Mouse (Mus musculus): ENCODE results near the gene Gpd2. TPM values are rescaled to one million over a fixed set of nuclear protein-coding genes. Genes with fewer than 3 reads are reported as not detected.

Gpd2 gene
- polyA plus RNA-seq, 1 experiment from 2014 or later: 21.1 TPM

DNA sequence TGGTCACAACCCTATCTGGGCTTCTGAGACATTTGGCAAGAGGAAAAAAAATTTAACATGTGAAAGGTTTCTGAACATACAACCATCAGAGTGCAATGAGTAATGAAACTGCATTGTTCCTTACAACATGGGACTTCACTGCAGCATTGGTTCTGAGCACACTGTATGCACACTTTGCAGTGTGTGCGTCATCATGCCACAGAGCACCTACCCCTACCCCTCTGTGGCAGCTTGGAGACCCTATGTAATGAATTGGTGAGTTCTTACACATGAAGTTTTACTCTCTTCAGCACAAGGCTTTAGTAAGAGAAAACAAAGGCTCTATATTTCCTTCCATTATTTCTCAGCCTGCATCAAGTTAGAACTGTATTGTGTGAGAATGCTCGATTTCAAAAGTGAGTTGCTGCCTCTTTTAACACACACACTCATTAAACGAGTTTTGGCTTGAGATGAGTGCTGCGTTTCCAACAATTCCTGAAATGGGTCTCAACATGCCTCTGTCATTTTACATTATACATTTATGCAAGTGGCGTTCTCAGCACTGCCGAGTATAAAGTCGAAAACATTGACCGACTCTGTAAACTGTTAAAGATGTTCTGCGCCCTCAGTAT lies 177.2 kb downstream of the Gpd2 start:
- Histone ChIP-seq H3K36me3 (ENCODE audit: control insufficient read depth, insufficient read depth, low read length) (no peaks in the 10 kb centered on the region), H3K4me1 (ENCODE audit: control insufficient read depth, insufficient read depth, low read length) (no peaks in the 10 kb centered on the region), H3K27me3 (ENCODE audit: control insufficient read depth, insufficient read depth, low read length) (no peaks in the 10 kb centered on the region), H3K4me3 (ENCODE audit: low read depth, low read length) (no peak overlapping the region), H3K4me2 (ENCODE audit: low read depth, low read length) (no peak overlapping the region), H3K27ac (ENCODE audit: low read depth, low read length) (no peak overlapping the region), H3K9me3 (ENCODE audit: control insufficient read depth, low read length) (no peaks in the 10 kb centered on the region), H3K9ac (replicated peaks; ENCODE audit: low read depth, low read length) (no peak overlapping the region)
- 88% methylated on average over 9 of the region's 9 CpGs for WGBS
- ATAC-seq (ENCODE audit: low read depth): no peak

DNA sequence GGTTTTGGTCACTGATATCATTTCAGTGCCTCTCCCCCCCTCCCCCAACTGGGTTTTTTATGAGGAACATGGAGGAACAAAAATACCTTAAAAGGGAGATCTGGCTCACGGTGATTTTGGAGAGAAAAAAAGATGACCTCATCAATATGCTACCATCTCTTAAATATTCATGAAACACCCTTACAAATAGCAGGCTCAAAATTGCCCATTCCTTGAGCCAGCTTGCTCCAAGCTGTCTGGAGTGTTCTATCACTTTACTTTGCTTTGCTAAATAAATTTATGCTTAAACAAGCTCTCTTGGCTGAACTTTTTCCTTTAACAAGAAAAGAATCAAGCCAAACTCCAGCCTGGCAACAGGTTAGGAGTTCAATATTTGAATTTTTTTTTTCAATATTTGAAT lies 179.3 kb downstream of the Gpd2 start:
- ATAC-seq (ENCODE audit: low read depth): no peak
- no peak overlapping the region for H3K4me2 ChIP-seq (ENCODE audit: low read depth, low read length)
- H3K4me3 ChIP-seq (ENCODE audit: low read depth, low read length): no peak overlapping the region
- H3K4me1 ChIP-seq (ENCODE audit: control insufficient read depth, insufficient read depth, low read length): no peaks in the 10 kb centered on the region
- no peaks in the 10 kb centered on the region for H3K9me3 ChIP-seq (ENCODE audit: control insufficient read depth, low read length)
- no peak overlapping the region for H3K9ac ChIP-seq (replicated peaks; ENCODE audit: low read depth, low read length)
- no peaks in the 10 kb centered on the region for H3K36me3 ChIP-seq (ENCODE audit: control insufficient read depth, insufficient read depth, low read length)
- H3K27me3 ChIP-seq (ENCODE audit: control insufficient read depth, insufficient read depth, low read length): no peaks in the 10 kb centered on the region
- WGBS: 28% methylated on average over 1 of the region's 1 CpGs
- no peak overlapping the region for H3K27ac ChIP-seq (ENCODE audit: low read depth, low read length)

Other genes with a start within 250 kb of the Gpd2 start
- gene Nr4a2, start 113.6 kb upstream of the Gpd2 start, polyA plus RNA-seq (2014; fragmentation: Nextera tagmentation; extraction: Ambion mirVana): 24.7 and 25.6 TPM in 2 replicates